Mouse (Mus musculus) lung, postnatal 14 days (tissue): ENCODE measurements around the gene Aox4.
A peak's percentile ranks its signal among the peaks of the same experiment; 100 is the strongest.

Experiments used
- DNase-seq: peaks from one replicate; pipeline ENCODE4 v3.0.0; 2021

The Aox4 gene

GRCm38 (mm10) chr1:58248518-58248917 lies 38.3 kb downstream of the Aox4 start:
- DNase-seq, result no peak

GRCm38 (mm10) chr1:58253466-58253865 lies 43.3 kb downstream of the Aox4 start:
- DNase-seq, result no peak

- no peak for DNase-seq
These were observed 47.2 kb downstream of the Aox4 start for GRCm38 (mm10) chr1:58257195-58257991.

GRCm38 (mm10) chr1:58260311-58260710 lies 50.1 kb downstream of the Aox4 start:
- no peak for DNase-seq

- no peak for DNase-seq
These were observed 58.0 kb downstream of the Aox4 start for GRCm38 (mm10) chr1:58268231-58268630.

GRCm38 (mm10) chr1:58270807-58271569 lies 60.8 kb downstream of the Aox4 start:
- DNase-seq, result peak; percentile 52

- DNase-seq, result no peak
These were observed 65.7 kb downstream of the Aox4 start for GRCm38 (mm10) chr1:58275879-58276278.

DNA sequence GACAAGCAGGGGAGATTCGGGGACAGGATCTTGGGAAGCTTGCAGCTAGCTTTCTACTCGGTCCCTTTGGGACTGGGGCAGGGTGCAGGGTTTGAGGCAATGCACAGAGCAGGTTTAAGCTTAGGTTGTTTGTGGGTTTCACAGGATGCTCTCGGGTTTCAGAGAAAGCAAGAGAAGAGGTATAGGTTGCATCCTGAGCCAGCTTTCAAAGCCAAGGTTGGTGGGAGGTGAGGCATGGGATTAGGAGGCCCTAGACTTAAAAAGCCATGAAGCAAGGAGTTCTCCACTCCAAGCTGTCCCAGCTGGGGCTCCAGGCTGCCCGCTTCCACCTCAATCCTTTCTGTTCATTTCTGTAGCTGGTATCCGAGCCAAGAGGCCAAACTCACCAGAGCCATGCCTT lies 67.8 kb downstream of the Aox4 start, which contains the start of gene Aox2:
TSS of gene Aox2 (plus strand) at position 301 of the 400 bp plus-strand sequence.
- DNase-seq, result no peak

DNA sequence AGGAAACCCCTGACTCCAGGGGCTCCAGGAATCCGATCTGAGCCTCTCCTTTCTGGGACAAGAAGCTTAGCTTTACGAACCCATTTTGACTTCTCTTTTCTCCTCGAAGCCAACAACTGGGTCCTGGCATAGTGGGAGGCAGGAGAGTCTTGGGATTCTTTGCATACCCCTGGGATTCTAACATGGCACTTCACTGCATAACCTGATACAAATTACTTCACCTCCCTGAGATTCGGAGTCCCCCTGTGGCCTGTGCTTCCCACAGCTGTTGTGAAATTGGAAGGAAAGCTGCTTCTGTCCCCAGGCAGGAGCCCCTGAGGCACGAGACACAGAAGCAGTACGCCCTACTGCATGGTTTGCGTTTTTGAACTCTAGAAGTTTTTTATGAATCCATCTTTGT lies 68.3 kb downstream of the Aox4 start:
- DNase-seq, result no peak

- DNase-seq, result no peak
These were observed 70.2 kb downstream of the Aox4 start for GRCm38 (mm10) chr1:58280381-58280780.

DNA sequence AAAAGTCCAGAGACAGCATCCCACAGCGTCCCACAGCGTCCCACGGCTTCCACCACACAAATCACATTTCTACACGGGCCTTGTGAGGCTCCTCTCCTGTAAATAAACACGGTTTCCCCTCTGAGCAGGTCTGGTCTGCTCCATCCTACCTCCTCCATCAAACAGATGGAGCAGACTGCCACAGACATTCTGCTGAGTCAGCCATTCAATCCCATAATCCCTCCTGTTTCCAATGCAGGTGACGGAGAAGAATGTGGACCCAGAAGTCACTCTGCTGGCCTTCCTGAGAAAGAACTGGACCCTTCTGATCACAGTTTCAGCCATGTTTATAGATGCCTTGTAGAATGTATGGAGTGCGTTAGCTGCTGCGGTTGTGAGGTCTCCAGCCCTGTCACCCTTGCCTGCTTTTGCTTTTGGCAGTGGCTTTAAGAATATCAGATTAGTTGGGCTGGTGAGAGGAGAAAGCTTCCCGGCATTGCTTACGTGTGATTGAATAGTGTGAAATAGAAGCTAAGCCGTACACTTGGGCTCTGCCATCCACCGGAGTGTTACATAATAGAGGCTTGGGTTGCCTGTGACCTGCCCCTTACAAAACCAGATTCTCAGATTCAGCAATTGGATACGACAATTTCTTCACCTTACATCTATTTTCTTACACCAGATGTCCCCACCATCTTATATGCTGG lies 70.9 kb downstream of the Aox4 start:
- no peak for DNase-seq

DNA sequence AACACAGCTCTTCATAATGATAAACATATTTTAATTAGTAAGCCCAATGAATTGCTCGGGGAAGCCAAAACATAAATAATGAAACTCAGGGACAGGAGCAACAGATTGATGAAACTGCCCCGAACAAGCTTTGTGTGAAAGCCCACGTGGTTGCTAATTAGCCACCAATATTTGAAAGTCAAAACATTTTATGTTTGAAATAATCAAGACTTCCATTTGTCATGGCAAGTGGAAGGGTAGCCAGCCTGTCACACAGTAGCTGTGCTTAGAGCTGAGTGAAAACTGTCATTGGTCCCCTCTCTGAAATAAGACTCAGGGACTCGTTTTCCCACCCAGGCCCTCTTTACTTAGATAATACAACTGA lies 71.4 kb downstream of the Aox4 start:
- DNase-seq, result no peak

DNA sequence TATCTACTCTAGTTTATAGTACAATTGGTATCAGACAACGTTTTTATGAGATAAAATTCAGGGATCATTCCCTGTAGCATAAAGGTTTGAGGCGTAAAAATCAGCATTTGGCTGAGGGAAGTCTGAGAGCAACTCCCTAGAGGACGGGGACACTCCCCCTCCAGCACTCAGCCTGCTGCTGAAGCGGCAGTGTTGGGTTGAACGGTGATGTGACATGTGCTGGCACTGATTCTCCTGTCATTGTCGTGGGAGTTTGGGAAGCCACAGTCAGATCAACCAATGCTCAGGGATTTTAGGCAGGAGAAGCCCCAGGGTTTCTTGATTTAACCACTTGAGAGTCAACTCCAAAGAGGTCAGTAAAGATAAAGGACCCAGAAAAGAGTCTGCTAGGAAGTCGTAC lies 74.3 kb downstream of the Aox4 start:
- DNase-seq, result no peak

GRCm38 (mm10) chr1:58288091-58288490 lies 77.9 kb downstream of the Aox4 start:
- DNase-seq, result no peak

DNA sequence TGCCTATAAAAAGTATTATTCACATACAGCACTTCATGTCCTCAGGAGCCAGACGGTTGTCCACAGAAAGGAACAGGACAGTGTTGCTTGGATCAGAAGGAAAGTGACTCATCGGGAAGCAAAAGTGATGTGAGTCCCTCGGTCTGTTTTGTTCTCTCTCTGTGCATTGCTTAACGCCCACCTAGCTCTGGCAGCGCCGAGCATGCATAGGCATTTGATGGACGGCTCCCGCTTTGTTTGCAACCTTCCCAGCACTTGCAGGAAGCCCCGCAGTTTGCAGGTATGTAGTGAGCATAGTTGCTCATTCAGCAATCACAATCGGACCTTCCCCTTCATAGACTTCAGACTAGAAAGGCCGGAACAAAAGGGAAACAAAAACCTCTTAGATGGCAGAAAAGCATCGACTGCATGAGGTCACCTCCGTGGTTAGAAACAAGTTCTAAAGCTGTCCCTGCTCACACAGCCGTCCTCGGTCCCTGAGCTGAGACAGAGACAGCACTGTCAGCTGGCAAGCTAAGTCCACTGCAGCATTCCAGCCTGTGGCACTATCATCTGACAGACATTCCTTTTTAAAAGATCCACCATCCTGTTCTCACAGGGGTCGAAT lies 79.8 kb downstream of the Aox4 start:
- DNase-seq, result no peak

DNA sequence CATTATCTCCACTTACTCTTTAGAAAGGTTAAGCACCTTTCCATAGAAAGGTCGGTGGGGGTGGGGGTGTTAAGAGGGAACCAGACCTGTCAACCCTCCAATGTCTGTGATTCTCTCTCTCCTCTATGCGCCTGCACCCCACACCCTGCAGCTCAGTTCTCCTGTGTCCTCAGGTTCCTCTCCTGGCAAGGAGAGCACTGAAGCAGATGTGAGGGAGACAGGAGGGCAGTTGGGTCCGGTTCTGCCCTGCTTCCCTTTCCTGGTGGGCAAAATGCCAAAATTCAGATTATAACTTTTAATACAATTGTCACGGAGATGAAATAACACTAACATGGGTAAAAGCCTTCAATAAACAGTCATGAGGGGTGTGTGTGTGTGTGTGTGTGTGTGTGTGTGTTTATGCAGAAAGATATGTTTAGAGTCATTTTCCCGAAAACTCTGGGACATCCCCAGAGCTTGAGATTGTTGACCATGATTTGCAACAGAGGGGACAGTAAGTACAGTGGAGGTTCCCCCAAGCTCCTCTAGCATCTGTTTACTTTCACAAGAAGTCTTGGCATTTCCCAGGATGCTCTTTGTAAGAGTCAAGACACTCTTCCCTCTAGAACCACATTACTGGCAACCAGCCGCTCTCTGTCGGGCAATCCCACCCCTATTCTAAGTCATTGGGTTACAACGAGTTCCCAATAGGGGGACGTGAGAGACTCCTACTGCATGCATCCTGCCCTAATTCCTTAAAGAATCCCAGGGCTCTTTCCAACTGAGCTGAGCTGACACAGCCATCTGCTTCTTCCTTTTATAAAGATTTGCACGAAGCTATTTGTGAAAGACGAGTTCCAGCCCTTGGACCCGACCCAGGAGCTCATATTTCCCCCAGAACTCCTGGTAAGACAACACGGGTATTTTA lies 81.5 kb downstream of the Aox4 start:
- peak; percentile 18 for DNase-seq

GRCm38 (mm10) chr1:58294730-58295129 lies 84.5 kb downstream of the Aox4 start:
- no peak for DNase-seq

GRCm38 (mm10) chr1:58296278-58296677 lies 86.1 kb downstream of the Aox4 start:
- DNase-seq, result peak; percentile 81

DNA sequence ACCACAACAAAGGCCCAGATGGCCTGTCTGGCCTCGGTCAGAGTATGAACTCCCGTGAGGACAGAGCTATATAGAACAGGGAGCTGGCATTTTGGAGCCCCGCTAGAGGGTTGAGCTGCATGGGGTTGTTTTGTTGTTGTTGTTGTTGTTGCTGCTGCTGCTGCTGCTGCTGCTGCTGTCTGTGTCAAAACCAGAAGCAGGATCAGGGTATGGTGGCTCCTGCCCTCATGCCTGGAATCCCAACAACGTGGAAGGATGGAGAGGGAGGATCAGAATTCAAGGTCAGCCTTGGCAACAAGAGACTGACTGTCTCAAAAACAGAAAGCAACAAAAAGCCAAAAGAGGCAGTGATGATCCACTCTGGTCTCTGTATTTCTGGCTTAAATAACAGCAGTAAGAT lies 86.6 kb downstream of the Aox4 start:
- no peak for DNase-seq

GRCm38 (mm10) chr1:58298347-58298746 lies 88.2 kb downstream of the Aox4 start:
- no peak for DNase-seq

DNA sequence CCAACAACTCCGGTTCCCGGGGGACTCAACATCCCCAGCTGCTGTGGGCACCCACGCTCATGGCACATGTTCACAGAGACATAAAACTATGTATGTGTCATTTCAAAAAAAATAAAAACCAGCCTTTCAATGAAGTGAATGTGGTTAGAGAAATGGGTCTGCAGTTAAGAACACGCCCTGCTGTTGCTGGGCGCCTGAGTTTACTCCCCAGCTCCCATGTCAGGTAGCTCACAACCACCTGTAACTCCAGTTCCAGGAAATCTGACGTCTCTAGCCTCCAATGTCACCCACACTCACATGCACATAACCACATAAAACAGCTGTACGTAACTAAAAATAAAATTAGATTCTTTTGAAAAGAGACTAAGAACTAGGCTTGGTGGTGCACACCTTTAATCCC lies 90.9 kb downstream of the Aox4 start:
- DNase-seq, result no peak

GRCm38 (mm10) chr1:58302015-58302414 lies 91.8 kb downstream of the Aox4 start:
- DNase-seq, result no peak
